Mouse (Mus musculus) embryonic facial prominence, embryonic 14.5 days (tissue): ENCODE data around the gene Hist1h2ah. TPM values are rescaled to one million over a fixed set of nuclear protein-coding genes. Genes with fewer than 3 reads are reported as not detected.

Experiments used
- ATAC-seq: fragments of 200-750 bp; cut with Nextera tagmentation; 2 replicates; pipeline ENCODE4 v1.8.0; 2017; ENCODE audit warnings: low read depth, moderate number of reproducible peaks, moderate TSS enrichment
- DNase-seq: peaks from one replicate; pipeline ENCODE4 v3.0.0-alpha.2; 2015; ENCODE audit warnings: low spot score
- H3K27ac ChIP-seq: fragments of 300-500 bp; sonication (generic); replicated peaks from 2 replicates; pipeline ENCODE4 v1.5.1; 2014; ENCODE audit warnings: low read depth, mild to moderate bottlenecking, low read length, moderate library complexity
- H3K27me3 ChIP-seq: fragments of 300-500 bp; sonication (generic); replicated peaks from 2 replicates; pipeline ENCODE4 v1.6.1; 2014; ENCODE audit warnings: low read length; ENCODE audit not compliant: control insufficient read depth, insufficient read depth
- H3K36me3 ChIP-seq: fragments of 300-500 bp; sonication (generic); 2 replicates; pipeline ENCODE4 v1.6.1; 2014; ENCODE audit warnings: low read length, mixed read lengths; ENCODE audit not compliant: control insufficient read depth, insufficient read depth
- H3K4me1 ChIP-seq: fragments of 300-500 bp; sonication (generic); 2 replicates; pipeline ENCODE4 v1.6.1; 2014; ENCODE audit warnings: antibody characterized with exemption, low read length; ENCODE audit not compliant: control insufficient read depth, insufficient read depth
- H3K4me2 ChIP-seq: fragments of 300-500 bp; sonication (generic); 2 replicates; pipeline ENCODE4 v1.6.1; 2014; ENCODE audit warnings: low read depth, mild to moderate bottlenecking, low read length, moderate library complexity, mixed read lengths
- H3K4me3 ChIP-seq: fragments of 300-500 bp; sonication (generic); 2 replicates; pipeline ENCODE4 v1.5.1; 2014; ENCODE audit warnings: low read depth, mild to moderate bottlenecking, low read length
- H3K9ac ChIP-seq: fragments of 300-500 bp; sonication (generic); 2 replicates; pipeline ENCODE4 v1.6.1; 2014; ENCODE audit warnings: low read depth, mild to moderate bottlenecking, low read length, moderate library complexity, mixed read lengths
- H3K9me3 ChIP-seq: fragments of 300-500 bp; sonication (generic); 2 replicates; pipeline ENCODE4 v1.6.1; 2016; ENCODE audit warnings: low read length; ENCODE audit not compliant: control insufficient read depth
- WGBS: fragments of 180-500 bp; shearing (Covaris S2); extraction: QIAGEN DNeasy Blood & Tissue Kit; methylation state at CpG from one replicate; pipeline ENCODE4 v1.1.7; 2014; 5-methylcytosine and 5-hydroxymethylcytosine counted together
- polyA plus RNA-seq: library from polyadenylated mRNA; unstranded; fragments of >200 nt; fragmentation: Nextera tagmentation; extraction: Ambion mirVana; gene quantifications from 2 replicates; pipeline ENCODE4 v1.2.1, GENCODE M21; 2014

Gene Hist1h2ah
- polyA plus RNA-seq, 1 experiment from 2014 or later, result 13.1 TPM

DNA sequence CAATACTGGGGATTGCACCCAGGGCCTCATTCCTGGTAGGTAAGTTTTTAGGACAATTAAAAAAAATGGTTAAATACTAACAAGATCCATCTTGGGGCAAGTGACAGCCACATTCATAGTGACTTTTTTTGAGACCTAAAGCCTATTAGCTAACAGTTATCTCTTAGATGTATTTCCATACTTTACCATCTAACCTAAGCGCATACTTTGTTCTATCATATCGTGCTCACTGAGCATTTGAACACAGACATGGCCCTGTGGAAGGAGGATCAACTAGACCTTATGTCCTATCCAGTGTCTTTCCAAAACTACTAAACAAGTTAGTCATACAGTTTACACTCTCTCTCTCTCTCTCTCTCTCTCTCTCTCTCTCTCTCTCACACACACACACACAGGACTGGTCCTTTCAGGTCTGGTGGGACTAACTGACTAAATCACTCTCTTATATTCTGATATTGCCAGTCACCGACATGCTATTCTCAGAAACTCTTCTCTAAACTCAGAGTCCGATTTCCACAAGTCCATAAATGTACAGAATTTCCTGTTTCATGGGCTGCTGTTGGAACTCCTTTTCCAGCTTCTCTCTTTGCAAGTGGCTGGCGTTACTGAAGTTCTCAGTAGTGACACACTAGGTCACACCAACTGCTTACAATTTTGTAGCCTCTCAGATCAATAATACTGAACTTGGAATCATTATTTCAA is 1.5 kb downstream of the Hist1h2ah start:
- Histone ChIP-seq H3K4me1 (peaks cover 10% of the 10 kb centered on the region; the same call in 1 of the 2 replicates), H3K27me3 (no peaks in the 10 kb centered on the region), H3K4me3 (peak overlapping the region; percentile 41), H3K4me2 (peak overlapping the region; percentile 64), H3K36me3 (no peaks in the 10 kb centered on the region), H3K9me3 (no peaks in the 10 kb centered on the region), H3K27ac (peak overlapping the region; percentile 83), H3K9ac (peak overlapping the region; percentile 72)
- 47% methylated on average over 5 of the region's 5 CpGs for WGBS
- ATAC-seq (no peak), DNase-seq (no peak)

DNA sequence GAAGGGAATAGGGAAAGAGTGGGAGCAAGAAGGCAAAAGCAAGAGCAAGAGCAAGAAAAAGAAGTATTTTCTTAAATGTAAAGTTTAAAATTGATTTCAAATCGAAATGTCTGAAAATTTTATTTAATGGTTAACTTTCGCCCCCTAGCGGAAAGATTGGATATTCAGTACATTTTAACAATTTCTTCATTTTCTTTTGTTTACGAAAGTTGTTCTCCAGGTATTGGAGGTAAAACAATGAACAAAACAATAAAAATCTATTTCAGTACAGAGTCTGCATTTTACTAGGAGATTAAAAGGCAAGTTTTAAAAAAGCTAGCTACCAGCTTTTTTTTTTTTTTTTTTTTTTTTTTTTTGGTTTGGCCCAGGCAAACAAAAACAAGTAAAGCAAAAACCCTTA is 4.9 kb downstream of the Hist1h2ah start:
- 8% methylated on average over 4 of the region's 4 CpGs for whole genome bisulfite sequencing
- no peak overlapping the region for H3K4me2 ChIP-seq
- no peaks in the 10 kb centered on the region for H3K9me3 ChIP-seq
- peaks cover 3% of the 10 kb centered on the region; the same call in 1 of the 2 replicates for H3K4me1 ChIP-seq
- H3K27ac ChIP-seq, result no peak overlapping the region
- no peaks in the 10 kb centered on the region for H3K27me3 ChIP-seq
- H3K9ac ChIP-seq, result no peak overlapping the region
- DNase-seq (no peak), ATAC-seq (no peak)
- H3K4me3 ChIP-seq, result no peak overlapping the region
- H3K36me3 ChIP-seq, result no peaks in the 10 kb centered on the region

DNA sequence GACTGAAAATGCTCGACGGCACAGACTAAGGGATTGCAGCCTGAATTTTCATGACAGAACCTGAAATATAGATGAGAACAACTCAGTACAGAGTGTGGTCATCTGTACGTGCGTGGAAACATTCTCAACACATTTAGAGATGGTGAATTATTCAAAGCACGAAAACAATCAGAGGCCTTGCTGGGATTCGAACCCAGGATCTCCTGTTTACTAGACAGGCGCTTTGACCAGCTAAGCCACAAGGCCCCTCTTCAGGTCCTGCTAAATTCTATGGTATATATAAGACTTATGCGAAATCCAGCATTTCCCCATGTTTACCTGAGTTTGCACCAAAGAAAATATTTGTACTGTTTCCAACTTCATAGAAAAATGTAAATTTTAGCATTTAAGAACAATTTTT is 5.4 kb downstream of the Hist1h2ah start:
- H3K4me3 ChIP-seq, result no peak overlapping the region
- H3K27ac ChIP-seq, result no peak overlapping the region
- no peak overlapping the region for H3K9ac ChIP-seq
- no peaks in the 10 kb centered on the region for H3K36me3 ChIP-seq
- H3K4me1 ChIP-seq, result peaks cover 3% of the 10 kb centered on the region; the same call in 1 of the 2 replicates
- 35% methylated on average over 8 of the region's 8 CpGs for WGBS
- H3K9me3 ChIP-seq, result no peaks in the 10 kb centered on the region
- H3K27me3 ChIP-seq, result no peaks in the 10 kb centered on the region
- DNase-seq (no peak), ATAC-seq (no peak)
- H3K4me2 ChIP-seq, result no peak overlapping the region

DNA sequence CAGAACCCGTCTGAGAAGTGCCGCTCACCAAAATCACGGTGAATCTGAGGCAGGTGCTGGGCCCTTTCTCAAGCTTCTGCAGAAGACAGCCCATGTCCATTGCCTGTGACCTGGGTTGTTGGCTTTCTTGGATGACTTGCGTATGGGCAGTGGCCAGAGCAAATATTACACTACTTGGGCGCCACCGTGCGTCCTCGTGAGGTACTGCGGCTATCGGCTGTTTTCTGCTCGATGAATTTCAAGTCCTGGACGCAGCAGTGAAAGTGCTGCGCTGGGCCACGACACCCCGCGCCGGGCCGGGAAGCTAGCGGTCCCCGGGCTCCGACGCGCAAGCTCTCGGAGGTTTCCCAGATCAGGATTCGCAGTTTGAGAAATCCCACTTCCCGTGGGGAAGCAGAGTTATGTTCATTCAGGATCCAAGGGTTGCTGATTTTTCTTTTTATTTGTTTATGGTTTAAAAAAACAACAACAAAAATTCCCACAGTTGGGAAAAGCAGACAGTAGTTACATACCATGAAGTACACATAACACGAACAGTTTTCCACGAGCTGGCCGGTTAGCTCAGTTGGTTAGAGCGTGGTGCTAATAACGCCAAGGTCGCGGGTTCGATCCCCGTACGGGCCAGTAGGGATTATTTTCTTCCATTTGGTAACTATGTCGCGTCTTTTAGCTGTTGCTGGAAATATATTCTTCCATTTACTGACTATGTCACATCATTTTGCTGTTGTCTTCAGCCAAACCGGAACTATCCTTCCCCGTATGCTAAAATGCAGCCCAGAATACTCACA is 6.5 kb downstream of the Hist1h2ah start:
- peak overlapping the region; percentile 59 for H3K4me3 ChIP-seq
- H3K9me3 ChIP-seq, result no peaks in the 10 kb centered on the region
- no peaks in the 10 kb centered on the region for H3K27me3 ChIP-seq
- H3K4me1 ChIP-seq, result no peaks in the 10 kb centered on the region
- H3K9ac ChIP-seq, result peak overlapping the region; percentile 68
- peak; percentile 93 for DNase-seq
- peak overlapping the region; percentile 82 for H3K27ac ChIP-seq
- WGBS, result under 1% methylated on average over 40 of the region's 40 CpGs
- ATAC-seq, result peak; percentile 77
- no peaks in the 10 kb centered on the region for H3K36me3 ChIP-seq
- peak overlapping the region; percentile 52 for H3K4me2 ChIP-seq

DNA sequence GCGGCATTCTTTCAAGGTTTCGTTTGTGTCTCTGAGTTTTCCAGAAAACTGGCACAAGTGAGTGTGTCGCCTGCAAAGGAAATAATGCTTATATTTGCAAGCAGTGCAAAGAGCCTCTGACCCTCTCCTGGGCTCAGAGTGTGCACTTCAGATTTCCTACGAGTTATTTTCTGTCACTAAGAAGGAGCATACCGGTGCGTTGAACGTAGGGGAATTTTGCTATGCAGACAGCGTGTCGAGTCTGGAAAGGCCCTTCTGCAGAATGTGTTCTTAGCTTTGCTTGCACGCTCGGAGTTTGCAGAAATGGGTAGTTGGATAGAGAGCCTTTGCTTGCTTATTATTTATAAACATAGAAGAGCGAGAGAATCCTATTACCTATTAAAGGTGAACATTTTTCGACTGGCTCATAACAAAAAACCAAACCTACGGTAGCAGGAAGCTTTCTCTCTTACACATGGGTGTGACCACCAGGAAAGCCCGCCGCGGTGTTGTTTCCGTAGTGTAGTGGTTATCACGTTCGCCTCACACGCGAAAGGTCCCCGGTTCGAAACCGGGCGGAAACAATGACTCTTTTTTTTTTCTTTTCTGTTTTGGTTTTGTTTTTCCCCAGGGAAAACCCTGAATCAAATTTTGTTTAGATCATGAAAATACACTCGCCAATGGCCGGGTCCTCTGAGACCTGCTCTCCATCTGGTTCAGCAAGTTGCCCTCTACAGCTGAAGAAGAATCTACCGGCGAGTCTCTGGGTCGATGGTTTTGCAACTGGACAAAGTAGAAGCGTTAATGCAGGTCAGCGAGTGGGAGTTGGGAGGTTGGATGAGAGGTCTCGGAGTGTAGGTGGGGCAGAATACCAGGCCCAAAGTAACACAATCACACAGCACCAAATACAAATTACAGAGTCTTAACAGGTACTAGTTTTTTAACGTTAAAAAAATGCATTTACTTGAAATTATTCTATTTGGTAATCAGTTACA is 9.0 kb downstream of the Hist1h2ah start:
- Histone ChIP-seq H3K9ac (peak overlapping the region; percentile 60), H3K4me1 (no peaks in the 10 kb centered on the region), H3K4me2 (peak overlapping the region; percentile 71), H3K27ac (peak overlapping the region; percentile 40; the same call in 1 of the 2 replicates), H3K4me3 (peak overlapping the region; percentile 47), H3K27me3 (no peaks in the 10 kb centered on the region), H3K9me3 (no peaks in the 10 kb centered on the region), H3K36me3 (no peaks in the 10 kb centered on the region)
- ATAC-seq (peak; percentile 67), DNase-seq (peak; percentile 89)
- 2% methylated on average over 35 of the region's 35 CpGs for WGBS

DNA sequence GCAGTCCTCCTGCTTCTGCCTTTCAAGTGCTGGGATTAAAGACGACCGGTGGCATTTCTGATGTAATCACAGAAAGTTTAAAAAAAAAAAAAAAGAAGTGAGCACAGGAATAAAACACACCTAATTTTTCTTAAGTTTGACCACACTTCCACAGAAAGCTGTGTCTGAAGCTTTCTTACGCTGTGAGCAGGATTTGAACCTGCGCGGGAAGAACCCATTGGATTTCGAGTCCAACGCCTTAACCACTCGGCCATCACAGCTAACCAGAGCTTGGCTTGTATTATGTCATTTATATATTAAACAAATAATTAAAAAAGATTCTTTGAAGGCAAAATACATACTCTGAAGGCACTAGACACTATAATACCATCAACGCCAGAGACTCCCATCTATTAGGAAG is 13.1 kb downstream of the Hist1h2ah start:
- H3K9me3 ChIP-seq, result no peaks in the 10 kb centered on the region
- peak overlapping the region; percentile 67 for H3K4me2 ChIP-seq
- no peaks in the 10 kb centered on the region for H3K36me3 ChIP-seq
- under 1% methylated on average over 9 of the region's 9 CpGs for WGBS
- no peak overlapping the region for H3K27ac ChIP-seq
- H3K27me3 ChIP-seq, result peaks cover 26% of the 10 kb centered on the region
- H3K4me3 ChIP-seq, result peak overlapping the region; percentile 43
- peak; percentile 92 for DNase-seq
- peak; percentile 71 for ATAC-seq
- H3K4me1 ChIP-seq, result no peaks in the 10 kb centered on the region
- peak overlapping the region; percentile 44; the same call in 1 of the 2 replicates for H3K9ac ChIP-seq

DNA sequence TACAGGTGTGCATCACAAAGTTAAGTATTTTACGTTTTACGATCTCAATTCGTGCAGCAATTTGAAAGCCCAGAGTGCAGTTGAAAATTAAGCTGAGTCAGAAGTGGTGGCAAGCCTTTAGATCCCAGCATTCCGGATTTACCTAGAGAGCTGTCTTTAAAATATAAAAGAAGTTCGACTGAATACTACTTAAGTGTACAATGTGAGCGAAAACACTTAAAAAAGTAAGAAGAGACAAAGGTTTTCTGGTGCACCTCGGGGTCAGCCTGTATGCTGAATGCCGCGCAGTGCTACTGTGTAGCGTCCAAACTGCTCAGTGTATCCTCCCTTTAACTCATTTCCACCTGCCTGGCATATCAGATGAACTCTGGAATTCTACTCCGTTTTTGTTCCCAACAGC is 13.8 kb downstream of the Hist1h2ah start:
- no peak overlapping the region for H3K27ac ChIP-seq
- peaks cover 28% of the 10 kb centered on the region for H3K27me3 ChIP-seq
- ATAC-seq (no peak), DNase-seq (no peak)
- H3K4me2 ChIP-seq, result peak overlapping the region; percentile 67
- no peaks in the 10 kb centered on the region for H3K36me3 ChIP-seq
- WGBS, result 0% methylated on average over 11 of the region's 11 CpGs
- H3K4me3 ChIP-seq, result peak overlapping the region; percentile 43
- no peaks in the 10 kb centered on the region for H3K4me1 ChIP-seq
- H3K9ac ChIP-seq, result peak overlapping the region; percentile 44
- no peaks in the 10 kb centered on the region for H3K9me3 ChIP-seq

DNA sequence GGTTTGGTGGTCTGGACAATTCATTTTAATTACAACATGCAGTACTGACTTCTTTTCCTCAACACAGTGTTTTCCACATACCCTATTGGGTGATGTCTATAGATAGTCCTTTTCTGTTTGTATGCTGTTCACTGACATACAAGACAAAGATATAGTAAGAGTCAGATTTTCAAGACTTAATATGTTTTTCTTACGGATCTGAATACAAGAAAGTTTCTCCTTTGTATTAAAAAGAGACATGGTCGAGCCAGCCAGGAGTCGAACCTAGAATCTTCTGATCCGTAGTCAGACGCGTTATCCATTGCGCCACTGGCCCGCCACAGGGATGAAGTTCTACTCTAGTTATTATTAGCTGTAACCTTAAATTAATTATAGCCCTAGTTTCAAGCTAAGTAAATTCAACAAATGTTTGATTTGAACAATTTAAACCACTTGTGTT is 14.4 kb downstream of the Hist1h2ah start:
- Histone ChIP-seq H3K4me1 (no peaks in the 10 kb centered on the region), H3K9ac (peak overlapping the region; percentile 53), H3K9me3 (no peaks in the 10 kb centered on the region), H3K27me3 (peaks cover 34% of the 10 kb centered on the region), H3K4me3 (peak overlapping the region; percentile 43), H3K27ac (no peak overlapping the region), H3K36me3 (no peaks in the 10 kb centered on the region), H3K4me2 (peak overlapping the region; percentile 67)
- peak; percentile 80 for DNase-seq
- ATAC-seq, result peak; percentile 73
- 0% methylated on average over 8 of the region's 8 CpGs for WGBS
